Mouse (Mus musculus) embryo, embryonic 10.5 days (tissue): ENCODE results near the gene Gtdc1.
A peak's percentile ranks its signal among the peaks of the same experiment; 100 is the strongest.

Experiments
- DNase-seq: peaks from one replicate; pipeline ENCODE4 v3.0.0-alpha.2; 2015; ENCODE audit warnings: low spot score

Gtdc1 gene

DNA sequence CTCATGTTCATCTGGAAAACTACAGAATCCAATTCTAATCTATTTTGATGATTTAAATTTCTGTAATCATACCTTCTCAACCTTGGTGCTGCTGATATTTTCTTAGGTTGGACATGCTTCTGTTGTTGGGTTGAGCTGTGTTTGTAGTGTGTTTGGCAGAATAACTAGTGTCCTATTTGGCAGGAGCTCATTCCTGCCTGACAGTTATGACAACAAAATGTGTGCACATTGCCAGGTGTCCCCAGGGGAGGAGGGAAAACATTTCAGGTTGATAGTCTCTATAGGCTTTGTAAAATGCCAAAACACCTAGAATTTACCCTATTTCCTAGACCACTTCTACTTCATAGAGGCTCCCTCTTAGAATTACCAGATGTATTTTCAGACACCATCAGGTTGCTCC, 343.4 kb downstream of the Gtdc1 start:
- DNase-seq, result no peak

DNA sequence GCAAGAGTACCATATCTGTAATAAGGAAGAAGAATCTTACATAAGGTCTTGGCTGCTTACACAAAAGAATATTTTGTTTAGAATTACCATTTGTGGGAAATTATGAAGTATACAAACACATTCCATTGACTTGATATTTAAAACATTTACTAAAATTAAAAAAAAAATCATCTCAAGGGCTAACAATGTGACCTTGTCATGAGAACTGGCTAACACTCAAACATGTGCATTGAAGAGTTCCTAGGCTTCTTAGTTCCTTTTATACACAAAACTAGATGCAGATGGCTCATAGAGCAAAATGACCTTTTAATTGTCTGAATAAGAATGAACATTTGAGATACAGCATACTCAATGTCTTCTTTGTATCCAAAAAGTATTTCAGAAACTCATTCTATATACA, 344.0 kb downstream of the Gtdc1 start:
- no peak for DNase-seq

DNA sequence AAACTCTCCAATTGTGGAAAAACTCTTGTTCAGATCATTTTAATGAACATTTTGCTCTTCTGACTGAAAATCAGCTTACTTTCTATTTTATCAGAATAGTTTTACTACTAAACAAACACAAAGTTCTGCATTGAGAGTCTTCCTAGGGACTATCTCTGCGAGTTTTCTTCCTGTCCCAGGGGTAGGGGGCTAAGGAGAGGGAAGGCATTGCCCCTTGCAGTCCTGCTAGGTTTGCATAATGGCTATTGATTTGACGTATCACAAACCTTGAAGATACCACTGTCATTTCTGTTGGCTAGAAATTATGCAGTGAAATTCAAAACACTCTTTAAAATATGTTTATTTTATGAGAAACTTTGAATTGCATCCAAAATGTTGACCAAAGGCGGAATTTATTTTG, 355.6 kb downstream of the Gtdc1 start:
- no peak for DNase-seq

DNA sequence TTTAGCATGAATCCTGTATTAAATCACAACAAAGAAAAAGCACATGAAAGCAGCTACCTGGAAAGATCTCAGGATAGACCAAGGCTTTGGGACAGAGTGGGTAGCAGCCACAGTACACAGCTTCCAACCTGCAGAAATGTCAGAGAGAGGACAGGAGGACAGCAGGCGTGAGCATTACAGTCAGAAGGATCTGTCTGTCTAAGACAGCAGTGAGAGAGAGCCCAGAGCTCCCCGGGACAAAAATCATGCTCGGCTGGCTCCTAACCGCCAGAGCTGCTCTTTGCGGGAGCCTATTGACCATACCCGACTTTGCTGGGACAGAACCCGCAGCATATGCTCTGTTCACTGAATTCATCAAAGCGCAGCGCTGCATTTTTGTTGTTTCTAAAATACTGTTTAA, 356.3 kb downstream of the Gtdc1 start:
- peak; percentile 29 for DNase-seq

DNA sequence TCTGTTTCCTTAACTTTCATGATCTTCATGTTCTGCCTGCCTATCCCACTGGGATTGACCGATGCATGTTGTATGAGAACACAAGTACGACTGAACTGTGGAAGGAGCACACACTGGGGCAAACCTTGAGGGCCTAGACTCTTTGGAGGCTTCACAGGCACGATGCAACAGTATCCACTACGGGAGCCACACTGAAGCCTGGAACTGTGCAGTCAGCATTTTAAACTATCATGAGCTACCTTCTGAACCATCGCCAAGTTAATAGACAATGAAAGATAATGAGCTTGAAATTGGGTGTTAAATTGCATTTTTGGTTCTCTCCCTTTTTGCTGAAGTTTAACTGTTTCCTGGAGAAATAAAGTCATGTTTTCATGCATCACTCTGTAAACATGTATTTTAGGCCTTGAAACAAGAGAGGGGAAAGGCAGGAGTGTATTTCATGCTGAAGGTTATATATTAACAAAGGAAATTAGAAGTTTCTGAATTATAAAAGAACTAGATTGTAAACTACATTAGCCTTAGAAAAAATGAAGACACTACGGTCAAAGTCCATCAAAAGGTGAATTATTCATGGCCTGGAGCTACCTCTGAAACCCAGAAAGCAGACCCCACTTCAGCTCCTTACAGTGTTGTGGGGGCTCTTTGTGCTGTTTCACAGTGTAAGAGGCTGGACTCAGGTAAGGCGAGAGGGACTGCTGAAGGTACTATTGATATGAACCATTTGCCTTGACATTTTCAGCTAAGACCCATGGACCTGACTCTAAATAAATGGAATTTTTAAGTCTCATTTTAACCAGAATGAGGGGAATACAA, 358.1 kb downstream of the Gtdc1 start:
- no peak for DNase-seq

DNA sequence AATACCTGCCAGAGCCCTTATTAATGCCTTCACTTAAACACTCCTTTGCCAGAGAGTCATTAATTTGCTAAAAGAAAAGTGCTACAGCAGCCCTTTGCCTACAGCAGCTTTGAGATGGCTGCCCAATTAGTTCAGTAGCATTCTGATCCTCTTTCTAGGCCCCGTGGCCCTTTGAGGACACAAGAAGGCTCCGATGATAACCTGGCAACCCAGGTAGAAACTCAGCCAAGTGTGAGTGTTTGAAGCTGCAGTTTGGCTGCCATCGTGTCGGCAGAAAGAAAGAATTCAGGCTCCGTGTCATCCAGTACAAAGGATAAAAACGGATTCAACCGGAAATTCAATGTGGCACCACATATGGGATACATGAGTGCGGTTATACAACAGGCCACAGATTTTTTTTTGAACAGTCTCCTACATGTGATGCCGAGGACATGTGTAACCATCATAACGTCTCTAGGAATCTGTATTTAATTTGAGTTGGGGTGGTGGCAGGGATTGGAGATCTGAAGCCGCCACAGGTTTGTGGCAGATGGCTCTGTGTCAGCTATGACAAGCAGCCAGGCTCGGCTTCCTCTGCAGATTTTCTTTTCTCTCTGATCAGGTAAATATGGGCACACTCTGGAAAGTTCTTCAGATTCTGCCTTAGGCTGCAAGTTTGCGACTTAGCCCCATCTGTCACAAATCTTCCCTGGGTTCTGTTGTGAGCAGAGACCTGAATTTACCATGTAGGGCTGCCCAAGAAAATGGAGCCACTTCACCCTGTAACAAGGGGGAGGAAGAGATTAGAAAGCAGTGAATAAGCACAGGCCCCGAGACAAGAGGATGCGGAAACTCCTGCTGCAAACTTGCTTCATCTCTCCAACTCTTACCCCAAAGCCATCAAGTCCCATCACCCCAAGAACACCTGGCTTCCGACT, 362.4 kb downstream of the Gtdc1 start:
- DNase-seq, result no peak

DNA sequence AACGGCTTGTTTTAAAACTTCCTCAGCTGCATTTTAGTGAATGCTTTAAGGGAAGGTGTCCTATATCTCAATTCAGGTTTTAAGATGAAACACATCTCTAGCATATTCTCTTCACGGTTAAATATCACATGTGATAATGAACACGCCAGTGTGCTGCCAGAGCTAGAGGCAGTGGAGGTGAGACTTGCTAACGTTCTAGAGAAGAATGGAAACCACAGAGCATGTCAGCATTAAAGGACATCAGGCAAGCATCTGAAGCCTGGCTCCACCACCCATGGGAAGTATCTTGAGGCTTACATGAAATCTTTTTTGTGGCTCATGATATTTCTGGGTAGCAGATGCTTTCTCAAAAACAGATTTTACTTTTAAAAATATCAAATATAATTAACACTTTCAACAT, 365.7 kb downstream of the Gtdc1 start:
- DNase-seq, result no peak

DNA sequence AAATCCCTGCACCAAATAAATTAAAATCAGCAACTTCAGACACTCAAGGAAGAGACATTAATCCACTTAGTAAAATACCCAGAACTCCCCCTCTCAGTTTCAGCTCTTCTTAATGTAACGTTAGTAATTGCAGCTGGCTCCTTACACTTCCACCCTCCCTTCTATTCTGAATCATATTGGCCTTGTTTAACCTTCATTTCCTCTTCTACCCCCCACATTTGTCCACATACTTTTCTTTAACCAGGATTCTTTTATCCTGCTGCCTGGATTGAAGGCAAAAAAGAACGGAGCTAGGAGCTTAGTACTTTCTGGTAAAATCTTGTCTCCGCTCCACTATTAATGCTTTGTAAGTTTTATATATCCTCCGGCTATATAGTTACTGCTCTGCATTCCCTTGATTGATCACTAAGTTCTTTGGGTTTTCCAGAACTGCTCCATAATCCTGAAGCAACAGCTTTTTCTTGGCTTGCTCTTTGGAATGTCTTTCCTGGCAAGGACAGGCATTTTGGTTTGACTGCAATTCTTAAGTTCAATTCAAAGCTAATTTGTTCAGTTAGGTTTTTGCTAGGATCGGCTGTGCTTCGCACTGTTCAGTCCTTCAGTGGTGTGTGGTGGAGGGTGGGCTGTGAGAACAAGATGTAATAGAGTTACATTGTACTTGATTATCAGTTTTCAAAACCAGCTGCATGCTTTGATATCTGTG, 368.1 kb downstream of the Gtdc1 start:
- DNase-seq, result no peak

DNA sequence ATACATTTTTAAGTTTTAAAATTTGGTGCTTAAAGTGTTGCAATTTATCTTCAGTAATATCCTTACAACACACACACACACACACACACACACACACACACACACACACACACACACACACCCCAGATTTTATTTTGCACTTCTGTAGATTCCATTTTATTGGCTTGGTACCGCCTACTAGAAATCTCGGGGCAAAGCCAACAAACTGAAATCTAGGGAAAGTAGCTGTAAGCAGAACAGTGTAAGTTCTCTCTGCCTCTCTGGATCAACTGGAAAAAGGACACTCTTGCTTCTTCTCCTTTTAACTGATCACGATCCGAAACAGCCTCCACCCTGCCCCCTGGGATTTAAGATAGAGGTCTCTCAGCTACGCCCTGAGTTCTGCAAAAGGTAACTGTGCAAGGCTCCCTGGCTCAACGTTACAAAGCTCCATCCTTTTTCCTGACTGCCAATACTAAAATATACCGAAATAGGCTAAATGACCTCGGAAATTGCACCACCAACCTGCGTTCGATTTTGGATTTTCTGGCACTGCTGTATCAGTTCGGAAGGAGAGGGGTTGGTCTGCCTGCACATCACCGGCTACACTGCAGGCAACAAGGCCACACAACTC, 369.7 kb downstream of the Gtdc1 start:
- DNase-seq, result no peak

DNA sequence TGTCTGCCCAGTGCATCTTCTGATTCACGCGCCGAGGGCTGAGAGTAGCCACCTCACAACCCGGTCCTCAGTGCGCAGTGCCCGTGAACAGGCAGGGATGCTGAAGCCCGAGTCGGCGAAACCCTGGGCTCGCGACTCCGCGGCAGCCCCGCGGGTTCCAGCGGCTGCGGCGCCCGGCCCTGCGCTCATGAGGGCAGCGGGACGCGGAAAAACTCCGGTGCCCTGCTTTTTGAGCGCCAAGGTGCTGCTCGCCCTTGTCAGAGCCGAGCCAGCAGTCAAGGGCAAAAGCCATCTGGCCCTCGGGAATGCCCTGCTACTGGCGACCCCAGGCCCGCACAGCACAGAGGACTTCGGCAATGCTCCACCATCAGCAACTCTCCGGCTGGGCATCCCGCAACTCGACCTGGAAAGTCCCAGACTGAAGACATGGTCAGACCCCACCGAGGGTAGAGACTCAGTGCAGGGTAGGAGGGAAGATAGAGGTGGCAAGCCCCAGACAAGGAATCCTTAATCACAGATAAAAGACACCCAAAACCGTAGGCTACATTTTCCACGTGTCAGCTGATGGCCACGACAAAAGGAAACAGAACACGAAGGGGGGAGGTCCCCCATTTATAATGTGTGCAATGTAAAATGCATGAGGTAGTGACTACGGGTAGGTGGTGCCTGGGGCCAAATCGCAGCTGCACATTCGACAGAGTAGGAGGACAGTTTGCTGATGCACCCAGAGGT, 370.4 kb downstream of the Gtdc1 start:
- DNase-seq, result peak; percentile 65

DNA sequence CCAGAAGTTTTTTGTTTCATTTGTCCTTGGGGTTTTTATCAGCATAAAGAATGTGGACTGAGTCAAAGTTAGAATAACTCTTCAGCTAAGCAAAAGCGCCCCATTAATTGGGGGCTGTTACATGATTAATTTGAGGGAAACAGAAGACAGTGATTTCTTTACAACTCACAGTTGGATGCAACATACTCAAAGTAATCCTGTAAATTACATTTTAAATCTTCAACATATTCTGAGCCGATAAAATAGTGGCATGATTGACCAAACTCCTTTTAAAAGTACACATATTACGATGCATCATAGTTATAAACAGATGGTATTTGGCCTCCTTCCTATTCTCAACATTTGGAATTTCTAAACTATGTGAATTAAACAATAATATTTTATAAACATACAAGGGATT, 372.7 kb downstream of the Gtdc1 start:
- no peak for DNase-seq

DNA sequence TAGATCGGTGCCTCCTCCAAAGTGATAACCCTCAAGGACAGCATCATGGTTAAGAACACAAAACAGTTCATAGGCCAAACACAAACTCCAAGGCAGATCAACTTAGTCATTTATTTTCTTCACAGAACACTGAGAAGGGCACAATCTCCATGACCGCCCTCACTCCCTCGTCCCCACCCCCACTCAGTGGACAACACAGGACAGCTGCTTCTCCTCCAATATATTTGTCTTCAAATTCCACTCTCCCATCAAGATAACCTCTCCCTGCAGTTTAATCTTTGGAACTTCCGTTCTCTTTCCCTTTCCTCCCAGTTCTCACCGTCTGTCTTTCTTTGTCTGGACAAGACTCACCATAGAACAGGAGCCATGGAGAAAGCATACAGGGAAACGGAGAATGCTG, 378.1 kb downstream of the Gtdc1 start:
- no peak for DNase-seq

DNA sequence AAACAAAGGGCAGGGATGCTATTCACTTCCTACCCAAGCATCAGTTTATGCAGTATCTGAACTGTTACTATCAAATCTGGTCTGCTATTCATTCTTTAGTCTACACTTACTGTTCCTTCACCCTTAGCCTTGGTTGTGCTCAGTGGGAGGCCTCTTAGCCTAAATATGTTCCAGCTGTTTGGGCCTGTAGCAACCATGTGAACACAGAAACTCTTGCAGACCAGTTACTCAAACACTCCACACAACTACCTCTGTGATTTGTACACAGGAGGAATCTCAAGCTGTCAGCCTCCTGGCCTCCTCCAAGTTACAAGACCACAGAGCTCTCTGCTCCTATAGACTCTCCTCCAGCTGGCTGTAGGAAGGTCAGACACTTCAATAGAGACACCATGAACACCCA, 384.7 kb downstream of the Gtdc1 start:
- DNase-seq, result no peak

DNA sequence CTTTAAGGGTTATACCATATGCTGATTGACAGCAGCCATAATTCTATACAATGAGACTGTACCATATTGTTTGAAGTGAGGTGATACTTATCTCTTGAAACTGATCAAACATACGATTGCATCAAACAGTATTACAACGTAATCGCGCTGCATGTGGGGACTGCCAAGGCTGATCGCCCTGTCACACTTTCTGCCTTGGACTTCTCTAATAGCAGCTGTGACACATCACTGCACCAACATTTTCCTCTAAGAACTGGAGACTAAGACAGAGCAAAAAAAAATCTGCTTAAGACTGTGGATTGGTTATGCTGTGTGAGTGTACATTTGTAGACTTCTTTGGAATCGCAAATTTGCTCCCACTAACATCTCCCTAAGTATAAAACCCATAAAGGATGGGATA, 385.7 kb downstream of the Gtdc1 start:
- no peak for DNase-seq

DNA sequence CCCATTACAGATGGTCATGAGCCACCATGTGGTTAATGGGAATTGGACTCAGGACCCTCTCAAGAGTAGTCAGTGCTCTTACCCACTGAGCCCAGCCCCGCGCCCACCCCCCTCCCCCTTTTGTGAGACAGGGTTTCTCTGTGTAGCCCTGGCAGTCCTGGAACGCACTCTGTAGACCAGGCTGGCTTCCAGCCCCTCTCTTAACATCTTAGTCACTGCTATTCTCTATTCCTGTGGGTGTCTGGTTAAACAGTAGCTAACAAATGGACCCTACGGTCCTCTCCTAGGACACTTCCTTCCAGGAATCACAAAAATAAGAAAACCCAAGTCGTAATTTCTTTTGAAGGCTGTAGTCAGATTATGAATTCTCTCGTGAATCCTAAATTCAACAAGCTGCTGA, 386.6 kb downstream of the Gtdc1 start:
- DNase-seq, result no peak

DNA sequence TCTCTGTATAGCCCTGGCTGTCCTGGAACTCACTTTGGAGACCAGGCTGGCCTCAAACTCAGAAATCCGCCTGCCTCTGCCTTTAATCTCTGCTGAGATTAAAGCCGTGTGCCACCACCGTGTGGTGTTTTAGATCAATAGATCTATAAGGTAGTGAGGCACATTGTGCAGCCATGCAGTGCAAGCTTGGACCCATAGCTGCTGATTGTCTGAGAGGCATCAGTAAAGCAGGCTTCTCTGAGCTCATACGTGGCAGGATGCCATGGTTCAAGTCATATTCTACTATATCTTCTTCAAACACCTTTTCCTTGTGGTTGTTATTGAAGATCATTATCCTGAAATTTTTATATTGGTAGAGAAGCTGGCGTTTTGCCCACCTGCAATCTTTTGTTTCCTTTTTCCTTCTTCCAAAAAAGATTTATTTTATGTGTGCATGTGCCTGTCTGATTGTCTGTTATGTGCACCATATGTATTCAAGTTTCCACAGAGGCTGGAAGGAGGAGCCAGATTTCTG, 388.3 kb downstream of the Gtdc1 start:
- no peak for DNase-seq

DNA sequence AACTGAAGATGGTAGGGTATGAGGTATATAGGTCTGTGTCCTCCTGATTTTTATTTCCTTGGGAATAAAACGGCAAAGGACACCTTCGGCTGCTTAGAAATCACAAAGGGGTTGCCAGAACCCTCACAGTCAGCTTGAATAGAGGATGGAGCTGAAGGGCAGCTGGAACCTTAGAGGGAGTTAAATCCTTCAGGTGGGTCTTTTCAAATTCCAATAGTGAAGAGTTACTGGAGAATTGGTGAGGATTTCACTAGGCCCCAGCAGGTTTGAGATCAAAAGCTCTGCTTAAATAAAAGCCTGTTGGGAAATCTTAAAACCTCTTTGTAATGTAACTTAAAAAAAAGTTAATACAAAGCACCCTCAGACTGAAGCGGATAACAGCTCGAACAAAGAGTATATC, 389.3 kb downstream of the Gtdc1 start:
- no peak for DNase-seq

DNA sequence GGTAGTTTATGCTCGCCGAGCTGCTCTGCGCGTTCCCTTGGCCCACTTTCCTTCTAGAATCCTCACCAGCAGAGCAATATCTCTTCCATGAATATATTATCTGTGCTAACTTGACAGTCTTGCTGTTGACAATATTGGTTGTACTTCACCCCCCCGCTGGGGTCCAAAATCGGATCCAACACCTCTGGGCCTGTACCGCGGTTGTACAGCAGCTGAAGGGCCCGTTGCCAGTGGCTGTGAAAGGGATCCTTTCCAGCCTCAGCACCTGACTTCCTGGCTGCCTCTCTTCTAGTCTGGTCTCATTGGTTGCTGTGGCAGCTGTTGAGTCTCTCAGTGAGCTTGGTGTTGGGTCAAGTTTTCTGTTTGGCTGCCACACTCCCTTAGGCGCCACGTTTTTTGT, 391.7 kb downstream of the Gtdc1 start:
- DNase-seq, result no peak

DNA sequence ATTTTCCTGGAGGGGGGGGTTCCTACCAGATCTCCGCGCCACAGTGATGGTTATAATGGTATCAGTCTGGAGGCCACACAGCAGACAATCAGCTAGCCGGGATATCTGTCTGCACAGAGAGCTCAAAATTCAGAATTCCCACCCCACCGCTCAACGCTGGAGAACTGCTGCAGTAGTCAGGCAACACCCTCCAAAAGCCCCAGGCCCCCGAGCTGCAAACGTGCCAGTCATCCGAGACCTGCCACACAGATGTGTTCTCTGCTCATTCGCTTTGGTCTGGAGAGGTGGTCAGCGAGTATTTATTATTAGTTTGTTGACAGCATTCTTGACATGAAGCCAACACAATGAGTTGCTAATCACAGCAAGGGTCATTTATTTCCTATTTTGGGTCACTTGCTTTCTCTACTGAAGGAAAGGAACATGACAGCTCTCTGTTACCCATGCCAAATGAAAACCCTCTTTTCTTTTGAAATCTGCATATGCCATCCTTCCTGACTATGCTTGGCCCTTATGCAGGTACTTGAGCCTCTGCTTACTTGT, 392.3 kb downstream of the Gtdc1 start:
- no peak for DNase-seq

DNA sequence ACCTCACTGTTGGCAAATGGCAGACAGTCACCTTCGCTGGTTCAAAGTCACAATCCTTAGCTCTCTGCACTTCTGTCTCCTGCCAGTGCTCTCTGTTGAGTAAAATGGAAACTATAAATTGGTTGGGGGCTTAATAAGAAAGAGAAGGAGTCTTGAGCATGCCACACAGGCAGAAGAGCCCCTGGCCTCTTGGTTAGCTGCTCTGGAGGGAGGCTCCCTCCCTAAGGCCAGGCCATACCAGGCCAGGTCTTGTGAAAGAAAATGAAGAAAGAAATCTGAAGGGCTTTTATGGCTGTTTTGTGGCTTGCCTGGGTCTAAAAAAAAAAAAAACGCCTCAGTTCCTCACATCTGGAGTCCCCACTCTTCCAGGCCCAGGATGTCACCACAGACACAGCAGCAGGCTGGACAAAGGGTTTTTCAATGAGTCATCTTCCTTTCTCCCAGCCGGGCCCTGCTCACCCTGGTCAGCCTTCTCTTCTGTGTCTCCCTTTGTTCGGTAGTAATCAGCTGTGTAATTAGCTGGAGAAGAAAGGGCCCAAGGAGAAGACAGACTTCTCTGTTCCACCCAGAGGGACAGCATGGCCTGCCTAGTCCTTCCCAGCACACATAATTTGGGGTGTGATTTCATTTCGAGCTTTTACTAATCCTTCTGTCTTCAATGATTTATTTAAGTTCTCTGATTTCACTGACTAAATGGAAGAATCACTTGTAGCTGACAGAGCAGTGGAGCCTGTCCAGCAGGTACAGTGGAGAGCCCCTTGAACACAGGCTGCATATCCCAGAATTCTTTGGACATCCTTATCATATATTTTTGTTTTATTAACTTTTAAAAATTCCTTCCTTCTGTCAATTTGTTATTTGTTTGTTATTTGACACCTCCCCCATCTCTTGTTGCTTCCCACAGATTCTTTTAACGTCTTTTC, 401.1 kb downstream of the Gtdc1 start:
- DNase-seq, result peak; percentile 85
